Mouse (Mus musculus): ENCODE results near the gene Scamp1.

GRCm38 (mm10) chr13:94184726-94185456, 100.8 kb downstream of the Scamp1 start:
- no peak for TF ChIP-seq HCFC1 (IDR thresholded peaks at IDR 0.05; ENCODE audit: borderline replicate concordance, insufficient read depth, low read length)
- no peak for TF ChIP-seq ZC3H11A (IDR thresholded peaks at IDR 0.05; ENCODE audit: borderline replicate concordance, low read depth, low read length)
- TF ChIP-seq MAFK (IDR thresholded peaks at IDR 0.05; ENCODE audit: insufficient read depth, low read depth, low read length), result no peak
